Mouse (Mus musculus) thymus, adult 2 months (tissue): ENCODE data around the gene Depdc5.

Experiments used
- CTCF ChIP-seq: fragments of 200-500 bp; IDR thresholded peaks from 2 replicates; pipeline ENCODE4 v1.5.1; 2012; ENCODE audit warnings: mild to moderate bottlenecking, control low read depth, low read length, moderate library complexity, borderline replicate concordance; ENCODE audit not compliant: control insufficient read depth, poor library complexity, insufficient read depth; ENCODE audit errors: extremely low read depth
- POLR2A ChIP-seq: fragments of 200-500 bp; IDR thresholded peaks from 2 replicates; pipeline ENCODE4 v1.6.1; 2012; ENCODE audit warnings: mild to moderate bottlenecking, low read length, control low read depth, moderate library complexity; ENCODE audit not compliant: control insufficient read depth, poor library complexity, insufficient read depth; ENCODE audit errors: extremely low read depth

DNA sequence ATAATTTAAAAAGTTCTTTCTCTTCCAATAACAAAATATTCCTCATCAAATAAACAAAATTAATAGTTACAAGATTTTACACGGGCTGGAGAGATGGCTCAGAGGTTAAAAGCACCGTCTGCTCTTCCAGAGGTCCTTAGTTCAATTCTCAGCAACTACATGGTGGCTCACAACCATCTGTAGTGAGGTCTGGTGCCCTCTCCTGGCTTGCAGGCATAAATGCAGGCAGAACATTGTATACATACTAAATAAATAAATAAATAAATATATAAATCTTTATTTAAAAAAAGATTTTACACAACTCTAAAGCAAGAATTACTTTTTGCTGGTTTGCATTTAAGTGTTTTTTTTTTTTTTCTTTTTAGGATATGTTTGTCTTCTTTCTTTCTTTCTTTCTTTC, 23.5 kb upstream of the Depdc5 start:
- TF ChIP-seq POLR2A (no peak), CTCF (no peak)
